Mouse (Mus musculus): ENCODE measurements around the gene Ints1. TPM values are rescaled to one million over a fixed set of nuclear protein-coding genes. Genes with fewer than 3 reads are reported as not detected.

Gene Ints1
- total RNA-seq (2021): 61.3 and 61.9 TPM in 2 replicates
- long read RNA-seq, partial matches to known transcripts: 13 of 23 reads
- long read RNA-seq, other reads (novel, unspliced or antisense): 9 of 23 reads

DNA sequence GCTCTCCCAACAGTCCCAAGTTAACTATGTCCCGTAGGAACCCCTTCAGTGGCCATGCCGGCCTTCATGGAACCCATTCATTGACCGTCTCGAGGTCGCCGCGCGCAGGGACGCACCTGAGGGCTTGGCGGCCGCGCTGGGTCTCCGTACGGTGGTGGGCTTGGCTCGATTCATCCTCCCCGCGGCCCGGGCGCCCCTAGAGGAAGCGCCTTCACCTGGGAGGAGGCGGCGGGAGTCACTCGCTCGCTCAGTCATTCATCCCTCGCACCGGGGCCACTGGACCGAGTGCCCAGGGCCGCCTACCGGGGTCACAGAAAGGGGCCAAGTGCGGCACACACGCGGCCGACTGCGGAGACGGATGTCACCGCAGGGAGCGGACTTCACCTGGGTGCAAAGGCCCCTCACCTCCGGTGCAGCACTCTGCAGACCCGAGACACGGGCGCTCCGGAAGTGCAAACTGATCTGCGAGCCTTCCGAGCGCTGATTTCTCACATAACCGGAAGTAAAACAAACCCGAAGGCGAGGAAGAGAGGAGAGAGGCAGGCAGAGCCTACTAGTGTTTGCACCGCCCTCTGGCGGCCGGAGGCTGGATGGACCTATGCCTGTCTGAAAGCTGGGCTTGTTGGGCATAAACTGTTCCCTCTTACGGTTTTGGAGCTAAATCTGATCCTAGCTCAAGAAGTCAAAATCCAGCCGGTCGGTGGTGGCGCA lies at the start of gene Ints1:
TSS of gene Ints1 (minus strand) at position 459 of the 711 bp plus-strand sequence.
- peak; percentile 97 for DNase-seq

DNA sequence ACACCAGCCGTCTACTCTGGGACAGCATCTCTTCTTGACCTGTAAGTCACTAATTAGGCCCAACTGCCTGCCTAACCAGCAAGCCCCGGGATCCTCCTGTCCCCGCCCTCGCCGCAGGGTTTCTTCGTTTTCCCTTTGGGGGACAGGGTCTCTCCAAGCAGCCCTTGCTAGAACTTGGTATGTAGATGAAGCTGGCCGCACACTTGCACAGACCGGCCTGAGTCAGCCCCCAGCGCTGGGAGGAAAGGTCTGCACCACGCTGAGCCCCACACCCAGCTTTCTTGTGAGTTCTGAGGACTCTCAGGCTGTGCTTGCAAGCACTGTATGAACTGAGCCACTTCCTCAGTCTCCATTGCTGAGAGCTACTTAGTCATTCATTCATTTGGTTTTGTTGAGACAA lies 49.1 kb upstream of the Ints1 start:
- DNase-seq: no peak

- DNase-seq: no peak
Measured at GRCm38 (mm10) chr5:139821466-139822459, 46.3 kb upstream of the Ints1 start.

GRCm38 (mm10) chr5:139819538-139820181 lies 44.2 kb upstream of the Ints1 start, which contains the start of gene Tmem184a:
TSS of gene Tmem184a (minus strand) at chr5:139819917.
- no peak for DNase-seq

GRCm38 (mm10) chr5:139818801-139819200 lies 43.3 kb upstream of the Ints1 start:
- DNase-seq: no peak

- no peak for DNase-seq
Measured at GRCm38 (mm10) chr5:139818056-139818455, 42.6 kb upstream of the Ints1 start.

DNA sequence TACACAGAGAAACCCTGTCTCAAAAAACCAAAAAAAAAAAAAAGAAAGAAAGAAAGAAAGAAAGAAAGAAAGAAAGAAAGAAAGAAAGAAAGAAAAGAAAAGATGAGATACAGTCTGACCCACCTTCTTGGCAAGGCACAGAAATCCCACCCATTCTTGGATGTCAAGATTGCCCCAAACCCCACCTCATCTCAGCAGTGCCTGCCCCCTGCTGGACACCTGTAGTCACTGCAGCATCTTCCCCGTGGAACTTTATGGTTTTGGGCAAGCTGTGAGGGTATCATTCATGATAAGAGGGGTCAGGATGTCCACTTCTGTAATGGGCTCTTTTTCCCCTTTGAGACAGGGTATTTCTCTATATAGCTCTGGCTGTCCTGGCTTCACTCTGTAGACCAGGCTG lies 41.8 kb upstream of the Ints1 start:
- no peak for DNase-seq

- DNase-seq: no peak
Measured at GRCm38 (mm10) chr5:139816445-139816844, 41.0 kb upstream of the Ints1 start.

DNA sequence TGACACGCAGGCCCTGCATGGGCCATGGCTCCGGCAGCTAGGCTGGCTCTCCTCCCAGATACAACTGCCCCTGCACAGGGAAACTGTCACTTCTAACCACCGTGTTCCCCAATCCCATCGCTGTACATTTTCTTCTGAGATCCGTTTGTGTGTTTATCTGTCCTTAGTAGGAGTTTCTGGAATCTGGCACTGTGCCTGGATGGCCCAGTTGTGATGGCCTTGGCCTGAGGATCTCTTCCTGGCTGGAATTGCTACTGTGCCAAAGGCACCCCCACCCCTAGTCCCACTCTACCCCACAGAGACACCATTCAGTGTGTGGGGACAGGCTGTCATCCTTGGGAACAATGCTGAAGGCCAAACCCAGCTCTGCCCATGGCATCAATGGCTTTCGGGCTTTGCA lies 40.5 kb upstream of the Ints1 start:
- DNase-seq: peak; percentile 47

GRCm38 (mm10) chr5:139813963-139814381 lies 38.5 kb upstream of the Ints1 start:
- no peak for DNase-seq

DNA sequence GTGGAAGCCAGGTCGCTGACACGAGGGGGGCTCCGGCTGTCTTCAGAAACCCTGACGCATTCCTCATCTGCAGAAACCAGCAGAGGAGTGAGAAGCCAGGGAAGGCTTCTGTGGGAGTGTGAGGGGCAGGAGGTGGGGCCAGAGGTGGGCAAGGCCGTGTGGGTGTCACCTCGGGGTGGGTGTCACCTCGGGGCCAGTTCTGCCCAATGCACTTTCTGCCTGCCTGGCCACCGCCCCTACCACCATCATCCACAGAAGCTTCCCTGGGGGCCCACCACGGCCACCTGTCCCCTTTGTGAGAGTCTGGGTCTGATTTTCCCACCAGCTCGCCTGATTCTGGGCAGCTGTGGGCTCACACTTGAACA lies 37.6 kb upstream of the Ints1 start:
- no peak for DNase-seq

GRCm38 (mm10) chr5:139812398-139813125 lies 37.1 kb upstream of the Ints1 start:
- no peak for DNase-seq

DNA sequence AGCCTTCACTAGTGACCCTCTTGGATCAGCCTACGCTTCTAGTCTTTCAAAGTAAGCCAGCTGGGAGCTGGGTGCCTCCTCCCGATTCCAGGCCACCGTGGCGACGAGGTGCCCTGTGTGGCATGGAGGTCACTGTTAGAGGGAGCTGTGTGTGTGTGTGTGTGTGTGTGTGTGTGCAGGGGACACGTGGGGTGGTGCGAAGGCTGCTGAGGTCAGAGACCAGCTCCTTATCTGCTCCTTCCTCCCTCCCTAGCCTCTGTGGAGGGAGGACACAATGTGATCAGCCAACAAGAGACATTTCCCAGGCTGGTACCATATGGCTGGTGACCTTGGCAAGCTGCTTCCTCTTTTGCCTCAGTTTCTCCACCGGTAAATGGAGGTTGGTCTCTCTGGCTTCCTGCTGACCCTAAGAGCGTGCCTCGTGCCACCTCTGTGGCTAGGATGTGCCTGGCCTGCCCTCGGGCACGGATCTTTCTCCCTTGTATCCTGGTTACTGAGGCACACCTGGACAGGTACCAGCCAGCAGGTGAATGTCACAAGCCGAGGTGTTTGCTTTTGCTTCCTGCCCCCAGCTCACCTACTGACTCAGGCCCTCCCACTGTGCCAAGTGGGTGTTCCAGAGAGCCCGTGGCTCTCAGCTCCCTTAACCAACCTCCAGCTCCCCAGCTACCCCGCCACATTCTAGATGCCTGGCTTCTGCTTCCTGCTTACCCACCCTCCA lies 36.4 kb upstream of the Ints1 start:
- DNase-seq: no peak

GRCm38 (mm10) chr5:139809397-139809796 lies 33.9 kb upstream of the Ints1 start:
- no peak for DNase-seq

GRCm38 (mm10) chr5:139805924-139806323 lies 30.4 kb upstream of the Ints1 start:
- DNase-seq: no peak

GRCm38 (mm10) chr5:139804573-139805111 lies 29.2 kb upstream of the Ints1 start:
- DNase-seq: no peak

- DNase-seq: no peak
Measured at GRCm38 (mm10) chr5:139804107-139804551, 28.7 kb upstream of the Ints1 start.

GRCm38 (mm10) chr5:139803601-139804102 lies 28.2 kb upstream of the Ints1 start:
- peak; percentile 54 for DNase-seq

DNA sequence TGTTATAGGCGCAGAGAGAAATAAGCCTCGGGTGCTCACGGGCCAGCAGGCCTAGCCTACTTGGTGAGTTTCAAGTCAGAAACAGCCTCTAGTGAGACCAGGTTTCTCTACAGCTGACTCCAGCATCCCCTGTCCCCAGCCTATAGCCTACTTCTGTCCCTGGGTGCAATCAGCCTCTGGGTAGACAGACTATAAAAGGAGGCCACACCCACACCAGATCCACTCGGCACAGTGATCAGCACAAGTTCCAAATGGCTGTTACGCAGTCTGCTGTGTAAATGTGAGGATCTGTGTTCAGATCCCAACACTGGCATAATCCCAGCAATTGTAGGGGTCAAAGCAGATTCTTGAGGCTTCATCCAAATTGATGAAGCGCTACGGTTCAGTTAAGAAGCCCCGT lies 27.7 kb upstream of the Ints1 start:
- no peak for DNase-seq

DNA sequence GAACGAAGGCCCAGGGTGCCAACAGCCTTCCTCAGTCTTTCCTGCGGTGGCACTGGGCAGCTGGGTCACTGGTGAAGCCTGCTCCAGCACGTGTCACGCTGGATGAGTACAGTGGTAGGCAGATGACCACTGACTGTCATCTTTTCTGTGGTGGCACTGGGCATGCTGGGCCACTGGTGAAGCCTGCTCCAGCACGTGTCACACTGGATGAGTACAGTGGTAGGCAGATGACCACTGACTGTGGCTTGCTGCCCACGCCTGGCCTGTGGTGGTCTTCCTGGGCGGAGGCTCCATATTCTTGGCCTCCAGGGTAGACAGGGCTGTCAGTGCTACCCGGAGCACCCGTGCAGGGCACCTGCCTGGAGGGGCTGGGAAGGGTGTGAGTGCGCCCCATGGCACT lies 26.4 kb upstream of the Ints1 start:
- no peak for DNase-seq

GRCm38 (mm10) chr5:139801231-139801630 lies 25.8 kb upstream of the Ints1 start:
- no peak for DNase-seq
